Mouse (Mus musculus): Measurements from ENCODE around the gene 2310034G01Rik. TPM values are rescaled to one million over a fixed set of nuclear protein-coding genes. Genes with fewer than 3 reads are reported as not detected.

The 2310034G01Rik gene
- total and polyA plus RNA-seq, 3 experiments: 0.34 to 0.66 (median 0.43) TPM

- intact Hi-C loops (cut with DNase I): no loop called here
- Histone ChIP-seq H3K4me3 (no peak overlapping the region), H3K27me3 (ENCODE audit: control insufficient read depth, insufficient read depth, low read length) (no peaks in the 10 kb centered on the region), H3K79me2 (replicated peaks; ENCODE audit: control insufficient read depth, insufficient read depth, low read length) (no peaks in the 10 kb centered on the region; the same call in 1 of the 2 replicates), H3K9ac (ENCODE audit: low read depth, low read length) (no peak overlapping the region), H3K4me1 (ENCODE audit: control insufficient read depth, insufficient read depth, low read length) (peaks cover 7% of the 10 kb centered on the region), H3K36me3 (ENCODE audit: control insufficient read depth, insufficient read depth, low read length) (no peaks in the 10 kb centered on the region), H3K27ac (no peak overlapping the region)
- DNase-seq: no peak
- TF ChIP-seq EP300 (IDR thresholded peaks at IDR 0.05; ENCODE audit: insufficient read depth, low read depth, low read length) (no peak), POLR2A (IDR thresholded peaks at IDR 0.05; ENCODE audit: insufficient read depth, low read depth, low read length) (no peak), CTCF (IDR thresholded peaks at IDR 0.05) (no peak)
- 77% methylated on average over 3 of the region's 3 CpGs for WGBS
These were observed 16.2 kb downstream of the 2310034G01Rik start for GRCm38 (mm10) chr19:46333906-46334305.

DNA sequence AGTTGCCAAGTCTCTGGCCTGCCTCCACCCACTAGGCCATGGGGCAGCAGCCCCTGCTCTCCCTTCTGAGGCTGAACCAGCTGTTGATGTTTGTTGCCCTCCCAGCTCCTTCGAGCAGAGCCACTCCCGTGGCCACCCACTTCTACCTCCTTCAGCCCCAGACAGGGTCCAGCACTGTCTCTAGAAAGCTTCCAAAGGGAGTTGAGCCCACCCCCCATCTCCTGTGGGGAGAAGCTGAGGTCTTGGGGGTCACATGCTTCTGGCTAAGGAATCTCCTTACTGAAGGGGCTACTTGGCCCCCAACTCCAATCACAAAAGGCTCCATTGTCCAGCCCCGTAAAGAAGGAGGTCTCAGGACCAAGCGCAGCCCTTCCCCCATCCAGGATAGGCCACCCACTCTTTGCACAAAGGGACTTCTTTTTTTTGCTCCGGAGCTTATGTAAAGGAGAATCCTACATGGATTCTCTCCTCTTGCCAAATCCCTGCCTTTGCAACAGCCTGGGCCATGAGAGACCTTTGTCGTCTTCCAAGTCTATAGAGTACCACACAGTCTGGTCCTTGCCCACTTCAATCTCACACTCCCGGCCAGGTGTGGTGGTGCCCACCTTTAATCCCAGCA is 17.3 kb downstream of the 2310034G01Rik start:
- intact Hi-C loops (cut with DNase I): no loop called here
- Histone ChIP-seq H3K79me2 (replicated peaks; ENCODE audit: control insufficient read depth, insufficient read depth, low read length) (no peaks in the 10 kb centered on the region; the same call in 1 of the 2 replicates), H3K27ac (no peak overlapping the region), H3K27me3 (ENCODE audit: control insufficient read depth, insufficient read depth, low read length) (no peaks in the 10 kb centered on the region), H3K4me3 (no peak overlapping the region), H3K9ac (ENCODE audit: low read depth, low read length) (no peak overlapping the region), H3K4me1 (ENCODE audit: control insufficient read depth, insufficient read depth, low read length) (peaks cover 6% of the 10 kb centered on the region), H3K36me3 (ENCODE audit: control insufficient read depth, insufficient read depth, low read length) (no peaks in the 10 kb centered on the region)
- no peak for DNase-seq
- WGBS: 76% methylated on average over 7 of the region's 7 CpGs
- TF ChIP-seq POLR2A (IDR thresholded peaks at IDR 0.05; ENCODE audit: insufficient read depth, low read depth, low read length): no peak
- no peak for TF ChIP-seq CTCF (IDR thresholded peaks at IDR 0.05)
- no peak for TF ChIP-seq EP300 (IDR thresholded peaks at IDR 0.05; ENCODE audit: insufficient read depth, low read depth, low read length)

DNA sequence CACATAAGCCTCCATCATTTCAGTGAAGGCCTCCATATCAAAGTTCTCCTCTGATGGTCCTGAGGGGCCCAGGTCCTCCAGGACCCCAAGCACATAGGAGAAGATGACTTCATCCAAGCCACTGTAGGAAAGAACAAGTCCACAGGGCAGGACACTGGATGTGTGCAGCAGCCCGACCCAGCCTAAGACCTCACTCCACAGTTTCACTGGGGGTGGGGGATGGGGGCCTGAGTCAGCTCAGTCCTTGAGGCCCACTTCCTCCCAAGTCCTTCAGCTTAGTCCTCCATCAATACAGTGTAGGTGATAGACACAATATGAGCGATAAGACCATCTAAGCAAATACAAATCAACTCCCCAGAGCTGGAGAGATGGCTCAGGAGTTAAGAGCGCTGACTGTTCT is 18.2 kb downstream of the 2310034G01Rik start:
- Histone ChIP-seq H3K27me3 (ENCODE audit: control insufficient read depth, insufficient read depth, low read length) (no peaks in the 10 kb centered on the region), H3K79me2 (replicated peaks; ENCODE audit: control insufficient read depth, insufficient read depth, low read length) (no peaks in the 10 kb centered on the region), H3K27ac (no peak overlapping the region), H3K4me1 (ENCODE audit: control insufficient read depth, insufficient read depth, low read length) (peaks cover 4% of the 10 kb centered on the region), H3K36me3 (ENCODE audit: control insufficient read depth, insufficient read depth, low read length) (no peaks in the 10 kb centered on the region), H3K9ac (ENCODE audit: low read depth, low read length) (no peak overlapping the region), H3K4me3 (no peak overlapping the region)
- intact Hi-C loops (cut with DNase I): no loop called here
- no peak for TF ChIP-seq CTCF (IDR thresholded peaks at IDR 0.05)
- no peak for TF ChIP-seq POLR2A (IDR thresholded peaks at IDR 0.05; ENCODE audit: insufficient read depth, low read depth, low read length)
- no peak for TF ChIP-seq EP300 (IDR thresholded peaks at IDR 0.05; ENCODE audit: insufficient read depth, low read depth, low read length)
- 74% methylated on average over 3 of the region's 3 CpGs for WGBS
- DNase-seq: no peak

- Histone ChIP-seq H3K36me3 (ENCODE audit: control insufficient read depth, insufficient read depth, low read length) (no peaks in the 10 kb centered on the region), H3K79me2 (replicated peaks; ENCODE audit: control insufficient read depth, insufficient read depth, low read length) (no peaks in the 10 kb centered on the region), H3K4me3 (no peak overlapping the region), H3K9ac (ENCODE audit: low read depth, low read length) (no peak overlapping the region), H3K27me3 (ENCODE audit: control insufficient read depth, insufficient read depth, low read length) (no peaks in the 10 kb centered on the region), H3K4me1 (ENCODE audit: control insufficient read depth, insufficient read depth, low read length) (peaks cover 7% of the 10 kb centered on the region), H3K27ac (no peak overlapping the region)
- no peak for TF ChIP-seq POLR2A (IDR thresholded peaks at IDR 0.05; ENCODE audit: insufficient read depth, low read depth, low read length)
- no peak for TF ChIP-seq EP300 (IDR thresholded peaks at IDR 0.05; ENCODE audit: insufficient read depth, low read depth, low read length)
- 90% methylated on average over 14 of the region's 14 CpGs for WGBS
- no peak for DNase-seq
- intact Hi-C loops (cut with DNase I): no loop called here
These were observed 18.8 kb downstream of the 2310034G01Rik start for GRCm38 (mm10) chr19:46331326-46331725.

- WGBS: 92% methylated on average over 12 of the region's 12 CpGs
- intact Hi-C loops (cut with DNase I): no loop called here
- no peak overlapping the region for H3K9ac ChIP-seq (ENCODE audit: low read depth, low read length)
These were observed 19.4 kb downstream of the 2310034G01Rik start for GRCm38 (mm10) chr19:46330696-46331095.

DNA sequence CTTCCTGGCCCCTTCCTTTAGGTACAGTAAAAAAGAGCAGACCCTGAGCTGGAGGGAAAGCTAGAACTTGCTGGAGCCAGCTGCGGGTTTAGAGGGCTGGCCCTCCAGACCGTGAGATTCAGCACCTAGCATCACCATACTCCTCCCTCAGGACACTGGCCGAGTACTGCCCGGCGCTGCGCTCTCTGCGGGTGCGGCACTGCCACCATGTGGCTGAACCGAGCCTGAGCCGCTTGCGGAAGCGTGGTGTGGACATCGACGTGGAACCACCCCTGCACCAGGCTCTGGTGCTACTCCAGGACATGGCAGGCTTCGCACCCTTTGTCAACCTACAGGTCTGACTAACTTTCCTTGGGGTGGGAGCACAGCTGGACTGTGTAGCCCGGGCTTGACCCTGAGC is 20.2 kb downstream of the 2310034G01Rik start:
- no peak overlapping the region for H3K4me3 ChIP-seq
- peaks cover 7% of the 10 kb centered on the region for H3K4me1 ChIP-seq (ENCODE audit: control insufficient read depth, insufficient read depth, low read length)
- H3K9ac ChIP-seq (ENCODE audit: low read depth, low read length): no peak overlapping the region
- intact Hi-C loops (cut with DNase I): no loop called here
- H3K36me3 ChIP-seq (ENCODE audit: control insufficient read depth, insufficient read depth, low read length): no peaks in the 10 kb centered on the region
- DNase-seq: peak; percentile 86 to 87
- WGBS: 5% methylated on average over 16 of the region's 16 CpGs
- H3K27ac ChIP-seq: no peak overlapping the region
- H3K27me3 ChIP-seq (ENCODE audit: control insufficient read depth, insufficient read depth, low read length): no peaks in the 10 kb centered on the region
- TF ChIP-seq CTCF (IDR thresholded peaks at IDR 0.05): peak; percentile 95
- peak; percentile 70; the same call in 1 of the 2 replicates for TF ChIP-seq EP300 (IDR thresholded peaks at IDR 0.05; ENCODE audit: insufficient read depth, low read depth, low read length)
- no peak for TF ChIP-seq POLR2A (IDR thresholded peaks at IDR 0.05; ENCODE audit: insufficient read depth, low read depth, low read length)
- no peaks in the 10 kb centered on the region for H3K79me2 ChIP-seq (replicated peaks; ENCODE audit: control insufficient read depth, insufficient read depth, low read length)

More at GRCm38 (mm10) chr19:46330696-46331095, 19.4 kb downstream of the 2310034G01Rik start:
- Histone ChIP-seq H3K36me3 (ENCODE audit: control insufficient read depth, insufficient read depth, low read length) (no peaks in the 10 kb centered on the region), H3K4me1 (ENCODE audit: control insufficient read depth, insufficient read depth, low read length) (peaks cover 7% of the 10 kb centered on the region), H3K27me3 (ENCODE audit: control insufficient read depth, insufficient read depth, low read length) (no peaks in the 10 kb centered on the region), H3K79me2 (replicated peaks; ENCODE audit: control insufficient read depth, insufficient read depth, low read length) (no peaks in the 10 kb centered on the region), H3K4me3 (no peak overlapping the region), H3K27ac (no peak overlapping the region)
- TF ChIP-seq CTCF (IDR thresholded peaks at IDR 0.05) (no peak), POLR2A (IDR thresholded peaks at IDR 0.05; ENCODE audit: insufficient read depth, low read depth, low read length) (no peak), EP300 (IDR thresholded peaks at IDR 0.05; ENCODE audit: insufficient read depth, low read depth, low read length) (no peak)
- no peak for DNase-seq
